Mouse (Mus musculus) B cell, adult 2 months (primary cell): ENCODE data around the gene Trio.
A peak's percentile ranks its signal among the peaks of the same experiment; 100 is the strongest.
"Not testable (repeated sequence)": the region's sequence is repeated elsewhere in the genome, so short reads cannot be mapped to it uniquely, and the experiment has no call there.

Source experiments
- DNase-seq, 2 experiments: peaks; one replicate each; pipeline ENCODE4 v3.0.0; 2022

Trio gene

GRCm38 (mm10) chr15:27754571-27755260 is 270.9 kb downstream of the Trio start:
- DNase-seq: peak; percentile 64 to 65

GRCm38 (mm10) chr15:27753923-27754322 is 271.7 kb downstream of the Trio start:
- DNase-seq: no peak

GRCm38 (mm10) chr15:27752677-27753342 is 272.8 kb downstream of the Trio start:
- no peak for DNase-seq

- peak; percentile 84 for DNase-seq
These were observed 273.8 kb downstream of the Trio start for GRCm38 (mm10) chr15:27751612-27752405.

GRCm38 (mm10) chr15:27748739-27749138 is 276.9 kb downstream of the Trio start:
- DNase-seq: no peak

GRCm38 (mm10) chr15:27747512-27747911 is 278.1 kb downstream of the Trio start:
- DNase-seq: no peak

- DNase-seq: no peak
These were observed 280.7 kb downstream of the Trio start for GRCm38 (mm10) chr15:27744995-27745394.

GRCm38 (mm10) chr15:27740080-27740479 is 285.6 kb downstream of the Trio start:
- DNase-seq: no peak

- no peak for DNase-seq
These were observed 293.8 kb downstream of the Trio start for GRCm38 (mm10) chr15:27731818-27732217.

GRCm38 (mm10) chr15:27726228-27726627 is 299.4 kb downstream of the Trio start:
- no peak for DNase-seq

- DNase-seq: peak in 1 of 2 experiments; percentile 21
These were observed 300.6 kb downstream of the Trio start for GRCm38 (mm10) chr15:27724796-27725680.

GRCm38 (mm10) chr15:27724298-27724697 is 301.4 kb downstream of the Trio start:
- no peak for DNase-seq

- no peak for DNase-seq
These were observed 301.9 kb downstream of the Trio start for GRCm38 (mm10) chr15:27723746-27724145.

- DNase-seq: not testable (repeated sequence)
These were observed 305.4 kb downstream of the Trio start for GRCm38 (mm10) chr15:27720297-27720696.

- DNase-seq: no peak
These were observed 307.0 kb downstream of the Trio start for GRCm38 (mm10) chr15:27718668-27719067.

- DNase-seq: peak; percentile 56 to 57
These were observed 310.3 kb downstream of the Trio start for GRCm38 (mm10) chr15:27715331-27715730.

- no peak for DNase-seq
These were observed 314.9 kb downstream of the Trio start for GRCm38 (mm10) chr15:27710698-27711097.

- DNase-seq: peak in 1 of 2 experiments; percentile 25
These were observed 316.6 kb downstream of the Trio start for GRCm38 (mm10) chr15:27708968-27709612.

- no peak for DNase-seq
These were observed 317.1 kb downstream of the Trio start for GRCm38 (mm10) chr15:27708499-27708898.

- DNase-seq: no peak
These were observed 322.7 kb downstream of the Trio start for GRCm38 (mm10) chr15:27702972-27703313.

- peak; percentile 22 to 23 for DNase-seq
These were observed 323.3 kb downstream of the Trio start for GRCm38 (mm10) chr15:27702031-27702971.
